Mouse (Mus musculus) urinary bladder, adult 18-20 months (tissue): Measurements from ENCODE around the gene Tardbp.
A peak's percentile ranks its signal among the peaks of the same experiment; 100 is the strongest.

Experiments
- DNase-seq, 2 experiments: peaks; one replicate each; pipeline ENCODE4 v3.0.0; 2022; ENCODE audit warnings: low spot score in 2 of 2, mixed read lengths in 2 of 2

Tardbp gene

DNA sequence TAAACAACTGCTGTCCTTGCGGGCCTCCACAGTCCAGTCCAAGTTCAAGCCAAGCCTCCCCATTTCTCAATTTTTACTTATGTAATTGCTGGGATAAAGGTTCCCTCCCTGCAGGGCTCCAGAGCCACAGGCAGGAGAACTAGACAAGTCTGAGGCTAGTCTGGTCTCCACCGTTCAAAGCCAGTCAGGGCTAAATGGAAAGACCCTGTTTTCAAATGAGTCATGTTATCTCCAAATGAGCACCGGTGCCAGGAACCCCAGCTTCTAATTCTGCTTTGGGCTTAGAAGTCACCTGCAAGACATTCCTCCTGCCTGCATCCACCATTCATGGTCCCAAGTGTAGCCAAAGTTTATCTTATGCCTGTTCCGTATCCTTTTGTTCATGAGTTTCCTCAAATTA lies 24.9 kb downstream of the Tardbp start:
- no peak for DNase-seq

DNA sequence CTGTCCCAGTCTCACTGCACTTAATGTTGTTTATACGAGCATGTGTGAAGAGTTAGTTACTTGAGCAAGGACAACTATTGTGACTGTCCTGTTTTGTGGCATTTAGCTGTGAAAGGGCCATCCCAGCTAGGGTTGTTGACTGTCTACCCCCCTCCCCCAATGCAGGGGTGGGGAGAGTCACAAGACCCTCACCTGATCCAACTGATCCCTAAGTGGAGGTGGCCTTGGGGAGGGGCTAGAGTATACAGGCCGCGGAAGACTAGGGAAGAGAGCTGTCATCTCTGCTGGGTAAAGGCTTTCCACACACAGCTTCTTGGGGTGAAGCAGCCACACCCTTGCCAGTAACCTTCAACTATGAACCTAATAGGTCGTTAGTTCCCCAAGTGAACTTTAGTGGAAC lies 26.5 kb downstream of the Tardbp start:
- no peak for DNase-seq

DNA sequence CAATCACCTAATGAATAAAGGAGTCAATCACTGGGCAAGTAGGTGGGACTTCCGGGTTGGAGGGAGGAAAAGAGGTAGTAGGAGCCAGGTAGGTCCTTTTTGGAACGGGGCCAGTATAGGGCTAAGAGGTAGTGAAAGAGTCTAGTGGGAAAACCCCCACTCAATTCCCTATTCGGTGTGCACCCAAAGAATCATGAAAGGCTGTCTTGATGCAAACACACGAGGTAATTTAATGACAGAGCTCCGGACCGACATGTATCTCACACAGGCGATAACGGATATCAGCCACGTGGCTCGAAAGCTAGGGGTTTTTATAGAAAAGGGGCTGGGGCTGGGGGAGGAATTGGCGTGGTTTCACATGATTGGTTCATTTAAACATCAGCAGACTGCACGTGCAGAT lies 28.0 kb downstream of the Tardbp start:
- DNase-seq, result no peak

DNA sequence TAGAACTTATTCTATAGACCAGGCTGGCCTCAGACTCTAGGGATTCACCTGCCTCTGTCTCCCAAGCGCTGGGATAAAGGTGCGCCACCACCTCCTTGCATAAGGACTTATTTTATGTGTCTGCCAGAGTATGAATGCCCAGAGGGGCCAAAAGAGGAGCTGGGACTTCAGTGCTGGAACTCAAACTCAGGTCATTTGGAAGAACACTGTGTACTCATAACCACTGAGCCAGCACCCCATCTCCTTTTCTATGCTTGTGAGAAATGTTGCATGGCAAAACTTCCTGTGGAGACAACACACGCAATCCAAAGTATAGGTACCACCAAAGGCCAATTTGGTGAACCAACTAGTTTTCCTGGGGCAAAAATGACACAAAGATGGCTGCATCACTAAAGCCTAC lies 30.1 kb downstream of the Tardbp start:
- DNase-seq, result no peak

DNA sequence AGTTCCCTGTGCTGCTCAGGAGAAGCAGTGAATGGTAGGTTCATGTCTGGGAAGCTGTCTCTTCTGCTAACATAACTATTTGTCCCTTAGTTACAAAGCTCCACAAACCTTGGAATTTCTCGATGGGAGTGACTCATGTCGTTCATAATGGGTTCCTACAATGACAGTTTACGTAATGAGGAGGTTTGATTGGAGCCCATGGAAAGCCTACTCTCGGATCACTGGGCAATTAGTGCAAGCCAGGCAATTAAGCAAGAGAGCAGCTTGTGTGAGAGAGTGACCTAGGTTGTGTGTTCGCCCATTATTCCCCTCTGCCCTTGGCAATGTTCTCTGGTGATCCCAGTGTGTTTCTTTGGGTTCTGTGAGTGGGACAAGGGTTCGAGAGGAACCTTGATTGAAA lies 30.9 kb downstream of the Tardbp start:
- DNase-seq, result no peak

DNA sequence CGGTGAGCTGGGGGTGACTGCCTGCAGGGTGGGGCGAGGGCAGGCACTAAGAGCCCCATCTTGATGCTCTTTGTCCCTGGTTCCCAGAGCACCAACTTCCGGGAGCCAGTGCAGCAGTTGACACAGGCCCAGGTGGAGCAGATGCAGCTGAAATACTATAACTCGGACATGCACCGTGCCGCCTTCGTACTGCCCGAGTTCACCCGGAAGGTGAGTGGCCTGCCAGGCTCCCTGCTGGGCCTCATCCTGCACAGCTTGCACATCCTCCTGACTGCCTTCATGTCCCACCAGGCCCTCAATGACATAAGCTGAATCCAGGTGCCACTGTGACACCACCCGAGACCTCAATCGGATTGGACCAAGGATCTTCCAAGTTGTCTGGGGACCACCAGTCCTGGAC lies 32.8 kb downstream of the Tardbp start:
- no peak for DNase-seq

DNA sequence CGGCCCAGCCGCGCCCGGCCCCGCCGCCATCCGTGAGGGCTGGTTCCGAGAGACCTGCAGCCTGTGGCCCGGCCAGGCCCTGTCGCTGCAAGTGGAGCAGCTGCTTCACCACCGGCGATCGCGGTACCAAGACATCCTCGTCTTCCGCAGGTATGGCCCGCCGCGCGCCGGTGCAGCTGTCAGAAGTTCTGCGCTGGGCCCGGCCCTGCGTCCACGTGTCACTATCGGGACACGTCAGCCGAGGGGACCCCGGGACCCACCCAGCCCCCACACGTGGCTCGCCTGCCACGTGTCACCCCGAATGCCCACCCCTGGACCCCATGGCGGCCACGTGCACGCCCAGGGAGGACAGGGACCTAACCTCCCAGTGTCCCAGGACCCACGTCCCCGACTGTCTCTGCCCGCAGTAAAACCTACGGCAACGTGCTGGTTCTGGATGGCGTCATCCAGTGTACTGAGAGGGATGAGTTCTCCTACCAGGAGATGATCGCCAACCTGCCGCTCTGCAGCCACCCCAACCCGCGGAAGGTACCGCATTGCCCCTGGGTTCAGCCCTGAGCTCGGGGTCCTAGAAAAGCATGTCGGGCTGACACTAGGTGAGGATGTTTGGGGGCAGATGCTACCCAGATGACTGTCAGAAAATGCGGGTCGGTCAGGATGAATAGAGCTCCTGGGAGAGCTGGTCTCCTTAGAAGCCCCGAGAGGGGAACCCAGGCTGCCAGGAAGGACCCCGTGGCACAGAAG lies 35.0 kb downstream of the Tardbp start:
- no peak for DNase-seq

DNA sequence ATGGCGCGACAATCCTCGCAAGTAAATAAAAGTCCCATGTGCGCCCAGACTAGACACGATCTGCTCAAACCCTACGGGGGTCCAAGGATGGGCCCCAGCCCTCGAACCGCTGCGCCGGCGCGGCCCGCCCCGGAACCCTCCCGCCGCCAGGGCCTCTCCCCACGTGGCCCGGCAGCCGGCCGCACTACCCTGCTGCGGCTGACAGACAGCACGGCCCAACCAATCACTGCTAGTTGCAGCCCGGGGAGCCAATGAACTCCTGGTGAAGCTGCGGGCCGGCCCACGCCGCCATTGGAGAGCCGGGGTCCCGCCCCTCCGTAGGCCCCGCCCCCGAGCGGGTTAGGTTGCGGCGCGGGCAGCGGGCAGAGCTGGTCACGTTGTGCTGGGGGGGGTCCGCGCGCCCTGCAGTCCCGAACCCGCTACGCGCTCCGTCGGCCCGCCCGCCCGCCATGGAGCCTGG lies 35.6 kb downstream of the Tardbp start, which contains the start of gene Srm:
Gene Srm, plus strand, starts transcription at position 333 of the 460 bp plus-strand sequence.
- DNase-seq, result peak; percentile 97 to 98

DNA sequence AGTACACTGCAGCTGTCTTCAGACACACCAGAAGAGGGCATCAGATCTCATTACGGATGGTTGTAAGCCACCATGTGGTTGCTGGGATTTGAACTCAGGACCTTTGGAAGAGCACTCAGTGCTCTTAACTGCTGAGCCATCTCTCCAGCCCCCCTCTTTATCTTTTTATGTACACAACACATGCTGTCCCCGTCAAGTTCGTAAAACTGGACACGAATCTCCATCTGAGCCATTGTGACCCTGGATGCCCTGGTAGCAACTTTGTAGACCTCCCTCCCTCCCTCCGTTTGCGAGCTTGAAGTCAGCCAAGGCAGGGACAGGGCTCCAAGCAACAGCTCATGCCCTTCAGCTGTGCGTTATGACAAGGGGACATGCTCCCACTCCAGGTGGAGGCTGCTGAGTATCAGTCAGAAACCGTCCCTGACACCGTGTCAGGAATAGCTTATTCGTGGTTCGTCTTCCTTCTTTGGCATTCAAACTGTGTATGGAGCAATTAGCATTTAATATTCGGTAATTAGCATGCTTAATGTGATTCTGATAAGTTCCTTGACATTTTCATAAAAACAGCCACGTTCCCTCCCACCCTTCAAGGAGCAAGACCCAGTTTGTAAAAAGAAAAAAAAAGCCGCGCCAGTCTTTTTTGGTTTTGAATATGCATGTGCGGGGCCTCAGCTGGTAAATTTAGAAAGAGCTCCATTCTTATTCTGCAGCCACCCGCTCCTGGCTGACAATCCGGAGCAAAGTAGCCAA lies 36.2 kb downstream of the Tardbp start:
- DNase-seq, result no peak

DNA sequence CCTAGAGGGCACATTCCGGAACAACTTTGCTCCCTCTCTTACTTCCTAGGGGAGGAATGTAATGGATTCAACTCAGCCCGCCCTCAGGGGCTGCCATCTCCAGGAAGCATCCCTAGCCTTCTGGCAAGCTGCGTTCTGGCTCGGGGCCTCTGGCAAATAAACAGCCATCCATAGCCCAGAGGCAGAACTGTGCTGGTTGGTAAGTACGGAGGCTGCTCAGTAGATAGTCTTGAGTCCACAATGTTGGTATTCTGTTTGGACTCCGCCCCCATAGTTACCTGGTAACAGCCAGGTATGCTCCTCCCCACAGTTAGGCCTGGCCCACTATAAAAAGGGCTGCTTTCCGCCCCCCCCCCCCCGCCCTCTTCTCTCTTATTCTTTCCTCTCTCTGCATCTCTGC lies 37.3 kb downstream of the Tardbp start:
- peak in 1 of 2 experiments; percentile 42 for DNase-seq

DNA sequence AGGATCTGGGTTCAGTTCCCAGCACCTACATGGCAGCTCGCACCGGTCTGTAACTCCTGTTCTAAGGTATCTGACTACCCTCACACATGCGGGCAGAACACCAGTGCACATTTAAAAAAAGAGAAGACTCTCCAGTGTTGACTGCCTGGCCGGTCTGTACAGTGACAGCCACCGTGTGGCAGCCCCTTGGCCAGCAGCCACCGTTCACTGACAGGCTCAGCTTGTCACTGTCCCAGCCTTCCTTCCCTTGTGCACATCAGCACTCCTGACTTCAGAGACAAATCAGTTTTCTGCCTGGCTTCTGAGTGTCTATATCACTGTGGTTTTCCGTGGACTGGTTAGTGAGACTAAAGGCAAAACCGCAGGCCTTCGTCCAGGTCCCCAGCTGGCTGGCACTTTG lies 38.0 kb downstream of the Tardbp start:
- DNase-seq, result no peak

DNA sequence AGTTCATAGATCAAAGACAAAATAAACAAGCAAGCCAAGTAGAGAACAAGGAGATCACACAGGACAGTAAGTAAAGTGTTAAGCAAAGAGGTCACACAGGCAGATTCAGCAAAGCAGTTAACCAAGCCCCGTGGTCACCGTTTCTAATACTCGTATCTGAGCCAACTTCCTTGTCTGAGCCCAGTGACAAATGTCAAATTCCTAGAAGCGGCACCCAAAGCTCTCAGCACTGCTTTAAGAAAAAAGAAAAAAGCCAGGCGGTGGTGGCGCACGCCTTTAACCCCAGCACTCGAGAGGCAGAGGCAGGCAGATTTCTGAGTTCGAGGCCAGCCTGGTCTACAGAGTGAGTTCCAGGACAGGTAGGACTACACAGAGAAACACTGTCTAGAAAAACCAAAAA lies 40.2 kb downstream of the Tardbp start:
- no peak for DNase-seq

DNA sequence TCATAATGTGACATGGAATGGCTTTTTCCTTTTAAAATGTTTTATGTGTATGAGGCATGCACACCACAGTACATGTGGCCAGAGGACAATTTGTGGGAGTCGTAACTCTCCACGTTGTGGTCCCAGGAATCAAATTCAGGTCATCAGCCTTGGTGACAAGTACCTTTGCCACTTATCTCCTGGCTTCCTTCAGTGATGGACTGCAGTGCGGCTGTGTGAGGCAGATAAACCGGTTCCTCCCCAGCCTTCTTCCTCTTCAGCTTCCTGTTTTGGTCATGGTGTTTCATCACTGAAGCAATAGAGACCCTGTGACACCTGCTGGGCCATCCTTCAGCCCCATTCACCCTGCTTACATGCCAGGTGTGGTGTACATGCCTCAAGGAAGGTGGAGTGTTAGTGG lies 43.6 kb downstream of the Tardbp start:
- DNase-seq, result no peak

DNA sequence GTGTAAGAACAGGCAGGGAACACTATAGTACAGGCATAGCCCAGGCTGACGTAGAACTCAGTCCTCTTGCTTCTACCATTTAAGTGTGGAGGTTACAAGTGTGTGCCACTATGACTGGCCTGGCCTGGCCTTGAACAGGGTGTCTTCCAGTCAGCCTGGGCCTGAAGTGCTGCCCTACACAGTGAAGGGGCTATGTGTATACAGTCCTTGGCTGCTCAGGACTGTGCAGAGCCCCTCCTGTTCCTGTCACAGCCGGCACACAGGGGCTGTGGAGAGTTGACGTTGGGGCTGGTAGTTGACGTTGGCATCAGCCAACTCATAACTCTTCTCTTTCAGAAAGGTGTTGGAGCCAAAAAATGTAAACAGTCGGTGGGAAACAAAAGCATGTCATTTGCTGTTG lies 45.4 kb downstream of the Tardbp start:
- DNase-seq, result no peak

DNA sequence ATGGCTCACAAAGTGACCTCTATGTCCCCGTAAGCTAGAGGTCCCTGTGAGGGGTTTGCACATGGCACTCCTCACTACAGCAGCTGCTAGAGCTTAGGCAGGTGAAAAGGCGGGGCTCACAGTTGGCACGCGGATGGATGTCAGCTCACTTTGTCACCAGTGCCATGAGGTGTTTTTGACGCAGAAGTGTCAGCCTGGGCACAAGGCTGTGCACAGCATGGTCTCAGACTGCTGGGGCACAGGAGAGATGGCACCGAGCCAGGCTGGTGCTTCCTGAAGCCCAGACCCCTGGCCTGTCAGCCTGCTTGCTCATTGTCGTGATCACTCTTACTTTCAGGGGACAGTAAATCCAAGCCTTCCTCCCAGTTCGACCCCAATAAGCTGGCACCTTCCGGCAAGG lies 46.1 kb downstream of the Tardbp start:
- no peak for DNase-seq

DNA sequence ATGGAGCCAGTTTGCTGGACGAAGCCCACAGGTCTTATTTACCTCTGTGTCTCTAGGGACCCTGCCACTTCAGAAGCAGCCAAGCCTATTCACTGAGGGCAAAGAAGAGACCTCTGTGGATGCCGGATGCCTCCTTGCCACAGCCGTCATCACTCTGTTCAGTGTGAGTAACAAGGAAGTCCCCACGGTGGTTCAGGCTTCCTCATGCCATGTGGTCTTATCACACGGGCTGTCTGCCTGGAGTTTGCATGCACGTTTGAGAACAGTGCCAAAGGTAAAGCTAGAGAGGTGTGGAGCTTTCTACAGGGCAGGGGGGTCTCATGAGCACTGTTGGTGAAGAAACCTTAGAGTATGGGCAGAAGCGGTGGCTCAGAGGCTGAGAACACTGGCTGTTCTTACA lies 53.6 kb downstream of the Tardbp start:
- peak in 1 of 2 experiments; percentile 55 for DNase-seq

DNA sequence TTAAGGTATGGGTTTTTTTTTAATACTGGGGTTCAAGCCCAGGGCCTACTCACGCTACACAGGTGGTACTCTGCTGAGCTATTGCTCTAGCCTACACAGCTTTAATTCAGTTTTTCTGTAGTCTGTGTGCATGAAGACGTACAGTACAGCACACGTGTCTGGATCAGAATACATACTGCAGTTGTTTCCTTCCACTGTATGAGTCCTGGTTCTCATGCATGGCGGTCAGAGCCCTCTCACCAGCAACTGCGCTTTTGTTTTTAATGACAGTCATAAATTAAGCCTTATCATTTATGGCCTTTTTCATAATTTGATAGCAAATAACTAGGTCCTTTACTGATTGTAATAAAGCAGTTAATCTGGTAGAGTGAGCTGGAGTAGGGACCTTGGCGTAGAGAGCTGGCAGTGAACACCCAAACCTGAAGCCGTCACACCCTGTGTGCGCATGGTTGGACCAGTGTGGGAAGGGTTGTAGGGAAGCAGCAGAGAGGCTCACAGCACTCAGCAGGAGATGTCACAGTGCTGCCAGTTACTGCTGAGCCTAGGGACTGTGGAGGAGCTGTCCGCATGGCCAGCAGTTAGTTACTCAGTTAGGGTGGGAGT lies 56.0 kb downstream of the Tardbp start:
- peak in 1 of 2 experiments; percentile 49 for DNase-seq

DNA sequence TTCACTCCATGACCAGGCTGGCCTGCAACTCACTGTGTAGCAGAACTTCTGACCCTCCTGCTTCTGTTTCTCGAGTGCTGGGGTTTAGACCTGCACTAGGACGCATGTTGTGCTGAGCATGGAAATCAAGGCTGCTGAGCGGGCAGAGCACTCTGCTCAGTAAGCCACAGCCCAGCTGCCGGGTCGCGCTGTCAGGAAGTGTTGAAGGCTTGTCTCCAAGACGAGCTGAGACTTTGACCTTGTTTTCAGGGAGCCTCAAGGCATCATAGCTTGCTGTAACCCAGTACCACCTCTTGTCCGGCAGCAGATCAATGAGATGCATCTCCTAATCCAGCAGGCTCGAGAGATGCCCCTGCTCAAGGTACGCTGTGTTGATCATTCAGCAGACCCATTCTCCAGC lies 56.7 kb downstream of the Tardbp start:
- DNase-seq, result no peak

DNA sequence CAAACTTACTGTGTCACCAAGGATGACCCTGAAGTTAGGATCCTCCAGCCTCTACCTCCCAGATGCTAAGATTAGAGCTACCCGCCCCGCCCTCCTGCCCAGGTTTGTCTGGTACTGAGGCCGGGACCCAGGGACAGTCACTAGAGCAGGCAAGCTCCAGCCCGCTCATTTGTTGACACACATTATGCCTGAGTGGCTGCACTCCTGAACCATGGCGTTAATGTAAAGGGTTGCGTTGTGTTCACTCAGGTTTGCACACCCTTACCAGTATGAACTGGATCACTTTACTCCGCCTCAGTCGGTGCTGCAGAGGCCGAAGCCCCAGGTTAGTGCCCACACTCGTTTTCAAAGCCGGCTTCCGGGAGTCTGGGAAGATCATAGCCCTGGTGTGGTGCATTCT lies 63.2 kb downstream of the Tardbp start:
- peak in 1 of 2 experiments; percentile 67 for DNase-seq

DNA sequence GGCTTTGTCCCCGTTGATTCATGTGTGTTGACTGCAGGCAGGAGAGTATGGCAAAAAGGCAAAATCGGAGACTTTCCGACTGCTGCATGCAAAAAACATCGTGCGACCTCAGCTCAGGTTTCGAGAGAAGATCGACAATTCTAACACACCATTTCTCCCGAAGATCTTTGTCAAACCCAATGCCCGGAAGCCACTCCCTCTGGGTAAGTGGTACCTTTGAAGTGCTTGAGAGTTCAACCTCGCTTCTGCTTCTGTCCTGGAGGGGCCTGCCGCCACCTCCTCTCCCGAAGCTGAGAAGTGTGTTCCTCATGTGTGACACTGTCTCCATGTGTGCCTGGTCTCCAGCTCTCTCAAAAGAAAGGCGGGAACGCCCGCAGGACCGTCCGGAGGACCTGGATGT lies 64.1 kb downstream of the Tardbp start:
- no peak for DNase-seq
